Mouse (Mus musculus) midbrain, embryonic 11.5 days (tissue): ENCODE measurements around the gene Sec14l2. TPM values are rescaled to one million over a fixed set of nuclear protein-coding genes. Genes with fewer than 3 reads are reported as not detected.
A peak's percentile ranks its signal among the peaks of the same experiment; 100 is the strongest.

Experiments
- ATAC-seq: fragments of 200-750 bp; cut with Nextera tagmentation; 2 replicates; pipeline ENCODE4 v1.8.0; 2017; ENCODE audit warnings: moderate TSS enrichment, moderate library complexity; ENCODE audit not compliant: low FRiP score
- DNase-seq: peaks from one replicate; pipeline ENCODE4 v3.0.0; 2015; ENCODE audit warnings: low spot score; ENCODE audit errors: missing footprints
- H3K27ac ChIP-seq: fragments of 300-500 bp; sonication (generic); 2 replicates; pipeline ENCODE4 v1.5.1; 2014; ENCODE audit warnings: low read depth, low read length
- H3K27me3 ChIP-seq: fragments of 300-500 bp; sonication (generic); 2 replicates; pipeline ENCODE4 v1.6.1; 2014; ENCODE audit warnings: mild to moderate bottlenecking, low read length, moderate library complexity, mixed read lengths; ENCODE audit not compliant: control insufficient read depth, insufficient read depth
- H3K36me3 ChIP-seq: fragments of 300-500 bp; sonication (generic); 2 replicates; pipeline ENCODE4 v1.6.1; 2014; ENCODE audit warnings: mild to moderate bottlenecking, low read length, moderate library complexity, mixed read lengths; ENCODE audit not compliant: control insufficient read depth, insufficient read depth
- H3K4me1 ChIP-seq: fragments of 300-500 bp; sonication (generic); 2 replicates; pipeline ENCODE4 v1.6.1; 2014; ENCODE audit warnings: low read length; ENCODE audit not compliant: control insufficient read depth, insufficient read depth
- H3K4me2 ChIP-seq: fragments of 300-500 bp; sonication (generic); 2 replicates; pipeline ENCODE4 v1.6.1; 2014; ENCODE audit warnings: mild to moderate bottlenecking, moderate library complexity
- H3K4me3 ChIP-seq: fragments of 300-500 bp; sonication (generic); 2 replicates; pipeline ENCODE4 v1.5.1; 2014; ENCODE audit warnings: low read depth, low read length
- H3K9ac ChIP-seq: fragments of 300-500 bp; sonication (generic); 2 replicates; pipeline ENCODE4 v1.6.1; 2014; ENCODE audit warnings: low read length
- H3K9me3 ChIP-seq: fragments of 300-500 bp; sonication (generic); 2 replicates; pipeline ENCODE4 v1.6.1; 2016; ENCODE audit warnings: low read length; ENCODE audit not compliant: control insufficient read depth
- WGBS: fragments of 180-500 bp; shearing (Covaris S2); extraction: QIAGEN DNeasy Blood & Tissue Kit; methylation state at CpG from one replicate; pipeline ENCODE4 v1.1.7; 2014; 5-methylcytosine and 5-hydroxymethylcytosine counted together
- microRNA-seq: library from miRNA; unstranded; fragments of <30 nt; microRNA quantifications from one replicate; pipeline ENCODE4, GENCODE M21; 2017
- polyA plus RNA-seq: library from polyadenylated mRNA; unstranded; fragments of >200 nt; fragmentation: Nextera tagmentation; extraction: Ambion mirVana; gene quantifications from 2 replicates; pipeline ENCODE4 v1.2.1, GENCODE M21; 2014

The Sec14l2 gene
- polyA plus RNA-seq, 1 experiment from 2014 or later: 1.9 TPM

DNA sequence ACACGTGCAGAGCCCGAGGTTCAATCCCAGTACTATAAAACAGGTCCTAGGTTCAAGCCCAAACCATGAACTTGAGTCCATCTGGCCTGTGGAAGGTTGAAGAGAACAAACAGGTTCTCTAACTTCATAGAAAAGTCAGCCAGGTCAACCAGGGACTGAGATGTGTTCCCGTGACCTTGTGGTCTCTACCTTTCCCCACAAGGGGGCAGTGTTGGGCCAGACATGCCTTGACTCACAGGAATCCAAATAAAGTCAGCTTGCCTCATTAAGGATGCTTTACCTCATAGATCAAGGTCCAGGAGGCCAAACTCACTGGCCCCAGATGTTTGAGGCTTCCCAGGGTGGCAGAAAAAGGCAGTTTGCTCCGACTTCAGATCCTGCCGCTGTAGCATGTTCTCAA lies 69.6 kb downstream of the Sec14l2 start:
- no peak for ATAC-seq
- H3K4me3 ChIP-seq: no peak overlapping the region
- H3K27me3 ChIP-seq: no peaks in the 10 kb centered on the region
- no peak overlapping the region for H3K4me2 ChIP-seq
- no peak overlapping the region for H3K9ac ChIP-seq
- no peaks in the 10 kb centered on the region for H3K9me3 ChIP-seq
- DNase-seq: peak; percentile 94
- no peaks in the 10 kb centered on the region for H3K4me1 ChIP-seq
- H3K27ac ChIP-seq: no peak overlapping the region
- H3K36me3 ChIP-seq: no peaks in the 10 kb centered on the region
- WGBS: 19% methylated on average over 5 of the region's 5 CpGs

GRCm38 (mm10) chr11:4048438-4048837 lies 74.8 kb downstream of the Sec14l2 start:
- H3K27ac ChIP-seq: no peak overlapping the region
- H3K4me3 ChIP-seq: no peak overlapping the region
- H3K27me3 ChIP-seq: no peaks in the 10 kb centered on the region
- H3K4me1 ChIP-seq: no peaks in the 10 kb centered on the region
- ATAC-seq (no peak), DNase-seq (no peak)
- 86% methylated on average over 6 of the region's 6 CpGs for WGBS
- H3K9ac ChIP-seq: no peak overlapping the region
- H3K36me3 ChIP-seq: no peaks in the 10 kb centered on the region
- no peak overlapping the region for H3K4me2 ChIP-seq
- no peaks in the 10 kb centered on the region for H3K9me3 ChIP-seq

GRCm38 (mm10) chr11:4047766-4048165 lies 75.4 kb downstream of the Sec14l2 start:
- H3K9me3 ChIP-seq: no peaks in the 10 kb centered on the region
- ATAC-seq (no peak), DNase-seq (no peak)
- H3K36me3 ChIP-seq: no peaks in the 10 kb centered on the region
- no peak overlapping the region for H3K9ac ChIP-seq
- H3K4me3 ChIP-seq: no peak overlapping the region
- H3K4me2 ChIP-seq: no peak overlapping the region
- no peaks in the 10 kb centered on the region for H3K27me3 ChIP-seq
- no peak overlapping the region for H3K27ac ChIP-seq
- 92% methylated on average over 2 of the region's 2 CpGs for WGBS
- H3K4me1 ChIP-seq: no peaks in the 10 kb centered on the region

Small RNAs within 50 kb of the gene (microRNA-seq; reads per million reads assigned to microRNA genes)
- gene Mir3060: 8.9 reads per million, percentile 29 among the genes with 10 or more reads in this experiment

Other genes starting within 250 kb of the Sec14l2 start
- gene 4921536K21Rik, start 228.3 kb downstream of the Sec14l2 start, polyA plus RNA-seq: 0.57 and 0.64 TPM in 2 replicates
- 20.1 and 21.4 TPM in 2 replicates for gene Dusp18, start 228.2 kb downstream of the Sec14l2 start, polyA plus RNA-seq
- 3.2 and 3.5 TPM in 2 replicates for gene Slc35e4, start 208.8 kb downstream of the Sec14l2 start, polyA plus RNA-seq
- 28.4 and 30.9 TPM in 2 replicates for gene Tcn2, start 191.3 kb downstream of the Sec14l2 start, polyA plus RNA-seq
- gene Pes1, start 159.4 kb downstream of the Sec14l2 start, polyA plus RNA-seq: 73.0 and 80.6 TPM in 2 replicates
- 0.14 TPM in 1 of 2 replicates, not detected in the other for gene 4930556J24Rik, start 146.6 kb downstream of the Sec14l2 start, polyA plus RNA-seq
- gene Gal3st1, start 139.8 kb downstream of the Sec14l2 start, polyA plus RNA-seq: not detected in 2 replicates
- gene Sec14l4, start 92.0 kb downstream of the Sec14l2 start, polyA plus RNA-seq: not detected in 2 replicates
- gene Sec14l3, start 58.6 kb downstream of the Sec14l2 start, polyA plus RNA-seq: not detected in 2 replicates
- 5.7 TPM in 2 replicates for gene Mtfp1, start 28.0 kb downstream of the Sec14l2 start, polyA plus RNA-seq
- gene Rnf215, start 11.8 kb upstream of the Sec14l2 start, polyA plus RNA-seq: 23.5 and 26.7 TPM in 2 replicates
- 2.5 and 3.1 TPM in 2 replicates for gene Ccdc157, start 36.9 kb upstream of the Sec14l2 start, polyA plus RNA-seq
- gene Sf3a1, start 36.9 kb upstream of the Sec14l2 start, polyA plus RNA-seq: 92.1 and 93.6 TPM in 2 replicates
- gene Tbc1d10a, start 63.4 kb upstream of the Sec14l2 start, polyA plus RNA-seq: 14.6 and 17.3 TPM in 2 replicates
- gene Castor1, start 94.8 kb upstream of the Sec14l2 start, polyA plus RNA-seq: 2.5 and 2.7 TPM in 2 replicates
- gene Osm, start 113.0 kb upstream of the Sec14l2 start, polyA plus RNA-seq: not detected in 2 replicates
- not detected in 2 replicates for gene Lif, start 134.1 kb upstream of the Sec14l2 start, polyA plus RNA-seq